In the genomic region with DNA sequence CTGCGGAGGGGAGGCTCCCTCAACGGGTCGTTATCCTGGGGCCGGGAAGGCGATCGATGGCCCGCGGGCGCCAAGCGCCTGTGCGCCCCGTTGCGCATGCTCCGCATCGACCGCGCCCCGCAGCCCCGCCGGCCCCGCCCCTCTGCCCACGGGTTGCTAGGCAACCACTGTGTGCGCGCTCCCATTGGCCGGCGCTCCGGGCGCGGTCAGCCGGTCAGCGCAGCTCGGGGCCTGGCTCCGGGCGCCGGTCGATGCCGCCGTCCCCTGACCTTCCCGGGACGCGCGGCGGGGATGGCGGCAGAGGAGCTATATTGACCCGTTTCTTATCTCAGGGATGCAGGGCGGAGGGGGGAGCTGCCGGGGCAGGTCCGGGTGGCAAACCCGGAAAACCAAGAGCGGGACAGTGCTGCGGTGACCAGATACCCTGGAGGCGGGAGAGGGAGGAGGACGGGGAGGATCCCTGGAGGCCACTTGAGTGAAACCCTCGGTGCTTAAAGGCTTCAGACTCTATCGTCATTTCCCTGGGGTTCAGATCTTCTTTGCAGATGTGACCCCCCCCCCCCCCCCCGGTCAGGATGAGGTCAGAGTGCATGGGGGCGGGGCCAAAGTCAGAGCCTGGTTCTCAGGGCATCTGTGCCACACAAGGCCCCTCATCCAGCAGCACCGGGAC, we compare ENCODE assay signal across 8 mouse cellular contexts. TPM values are rescaled to one million over a fixed set of nuclear protein-coding genes. Genes with fewer than 3 reads are reported as not detected.
A peak's percentile ranks its signal among the peaks of the same experiment; 100 is the strongest.
DNase-seq lines count a peak whose midpoint lies in the region; ATAC-seq and TF ChIP-seq lines count a peak whose summit lies in the region.

No protein-coding gene starts in this region.

- no peaks in the 10 kb centered on the region for H3K36me3 ChIP-seq in heart, embryonic 11.5 days (ENCODE audit: control insufficient read depth, insufficient read depth, low read length)
- H3K36me3 ChIP-seq in kidney, embryonic 16.5 days (ENCODE audit: insufficient read depth, low read length), result no peaks in the 10 kb centered on the region

- peaks cover 48% of the 10 kb centered on the region for H3K27me3 ChIP-seq in heart, embryonic 11.5 days (ENCODE audit: control insufficient read depth, insufficient read depth, low read length)
- H3K27me3 ChIP-seq in kidney, embryonic 16.5 days (ENCODE audit: insufficient read depth, low read length), result peaks cover 27% of the 10 kb centered on the region

- ATAC-seq in erythroblast, adult 5-6 weeks (replicated peaks; ENCODE audit: low FRiP score, poor library complexity, severe bottlenecking), result peak; percentile 80
- peak; percentile 86 for ATAC-seq in heart, embryonic 11.5 days (replicated peaks; ENCODE audit: insufficient number of reproducible peaks, low FRiP score, low TSS enrichment)
- ATAC-seq in kidney, embryonic 16.5 days (ENCODE audit: low FRiP score, low TSS enrichment), result peak; percentile 89

- no peak; the same call in none of the 2 replicates for TF ChIP-seq POLR2A in brain, embryonic 14.5 days (IDR thresholded peaks at IDR 0.05; ENCODE audit: borderline replicate concordance, extremely low read depth, insufficient read depth, insufficient read length, poor library complexity, severe bottlenecking)

- DNase-seq in B cell, adult 2 months, result peak; percentile 89 to 92
- DNase-seq in brain, embryonic 14.5 days (ENCODE audit: low read depth), result peak; percentile 91
- peak; percentile 94 for DNase-seq in liver
- DNase-seq in monocyte, adult 2 months (ENCODE audit: low read depth in 1 of 2, low spot score in 2 of 2), result peak; percentile 46 to 74
- DNase-seq in spleen, postnatal 36 days (ENCODE audit: low spot score in 2 of 2), result peak; percentile 82 to 85

- no peaks in the 10 kb centered on the region for H3K9me3 ChIP-seq in heart, embryonic 11.5 days (replicated peaks; ENCODE audit: control insufficient read depth, low read length)
- H3K9me3 ChIP-seq in kidney, embryonic 16.5 days (ENCODE audit: low read length), result no peaks in the 10 kb centered on the region

- TF ChIP-seq CTCF in brain, embryonic 14.5 days (IDR thresholded peaks at IDR 0.05; ENCODE audit: borderline replicate concordance, extremely low read depth, insufficient read depth, insufficient read length), result no peak

- under 1% methylated on average over 56 of the region's 58 CpGs for WGBS in heart, embryonic 11.5 days (ENCODE audit: insufficient replicate concordance)
- under 1% methylated on average over 45 of the region's 58 CpGs for WGBS in kidney, embryonic 16.5 days

- H3K9ac ChIP-seq in heart, embryonic 11.5 days (ENCODE audit: low read depth, low read length), result peak overlapping the region; percentile 75
- peak overlapping the region; percentile 67 for H3K9ac ChIP-seq in kidney, embryonic 16.5 days (replicated peaks; ENCODE audit: low read length)

- H3K4me3 ChIP-seq in heart, embryonic 11.5 days (ENCODE audit: low read depth, low read length), result peak overlapping the region; percentile 57
- H3K4me3 ChIP-seq in kidney, embryonic 16.5 days (ENCODE audit: low read length), result peak overlapping the region; percentile 59

- H3K4me1 ChIP-seq in heart, embryonic 11.5 days (ENCODE audit: control insufficient read depth, insufficient read depth, low read length), result no peaks in the 10 kb centered on the region; the same call in 1 of the 2 replicates
- H3K4me1 ChIP-seq in kidney, embryonic 16.5 days (ENCODE audit: insufficient read depth, low read length), result peaks cover 8% of the 10 kb centered on the region; the same call in 1 of the 2 replicates

- peak overlapping the region; percentile 57 for H3K27ac ChIP-seq in heart, embryonic 11.5 days (ENCODE audit: low read depth, low read length)
- H3K27ac ChIP-seq in kidney, embryonic 16.5 days (ENCODE audit: low read length), result no peak overlapping the region

- peak overlapping the region; percentile 86 for H3K4me2 ChIP-seq in heart, embryonic 11.5 days
- peak overlapping the region; percentile 79 for H3K4me2 ChIP-seq in kidney, embryonic 16.5 days (replicated peaks; ENCODE audit: low read depth, low read length)

RNA-seq across cellular contexts. Expression of a gene that starts 19.2 kb away (rescaled TPM):
- polyA plus RNA-seq in brain, embryonic 14.5 days (2012; rRNA removed), result 5.0 and 10.9 TPM in 2 replicates
- total RNA-seq in erythroblast, adult 5-6 weeks (2015; ENCODE audit: low replicate concordance), result not detected in 2 replicates
- not detected in 2 replicates for total RNA-seq in erythroblast, adult 5-6 weeks (2017; ENCODE audit: low replicate concordance)
- 0.04 TPM in 1 of 2 replicates, not detected in the other for polyA plus RNA-seq in heart, embryonic 11.5 days (2014; fragmentation: Nextera tagmentation; extraction: Ambion mirVana)
- polyA plus RNA-seq in kidney, embryonic 16.5 days (2015; fragmentation: Nextera tagmentation; extraction: Ambion mirVana), result not detected in 2 replicates

RNA-seq across cellular contexts. Expression of a gene that starts 42.0 kb away (rescaled TPM):
- polyA plus RNA-seq in brain, embryonic 14.5 days (2012; rRNA removed), result 128 and 138 TPM in 2 replicates
- total RNA-seq in erythroblast, adult 5-6 weeks (2015; ENCODE audit: low replicate concordance), result 30.7 and 31.1 TPM in 2 replicates
- 27.9 and 39.6 TPM in 2 replicates for total RNA-seq in erythroblast, adult 5-6 weeks (2017; ENCODE audit: low replicate concordance)
- polyA plus RNA-seq in heart, embryonic 11.5 days (2014; fragmentation: Nextera tagmentation; extraction: Ambion mirVana), result 66.1 and 69.8 TPM in 2 replicates
- 118 and 126 TPM in 2 replicates for polyA plus RNA-seq in kidney, embryonic 16.5 days (2015; fragmentation: Nextera tagmentation; extraction: Ambion mirVana)
